Mouse (Mus musculus) activated CD4-positive, CD25-positive, alpha-beta regulatory T cell, adult 9 weeks (primary cell): ENCODE measurements around the gene Naa35. TPM values are rescaled to one million over a fixed set of nuclear protein-coding genes. Genes with fewer than 3 reads are reported as not detected.

Experiments
- polyA plus RNA-seq: library from polyadenylated mRNA; unstranded; fragments of 100-300 nt; shearing (Covaris generic); gene quantifications from one replicate; pipeline ENCODE4 v1.2.1, GENCODE M21; 2017

Naa35 gene
- 66.5 TPM for polyA plus RNA-seq

GRCm38 (mm10) chr13:59584947-59585647 is at the start of gene Naa35, which contains the start of gene Agtpbp1:
TSS of gene Naa35 (plus strand) at chr13:59585259.
TSS of gene Agtpbp1 (minus strand) at chr13:59585227.

GRCm38 (mm10) chr13:59675151-59676011 is 90.3 kb downstream of the Naa35 start, which contains the start of gene Golm1:
TSS of gene Golm1 (minus strand) at chr13:59675811.

Other genes with a start within 250 kb of the Naa35 start
- gene Agtpbp1, start within 50 bp of the Naa35 start, polyA plus RNA-seq, result 18.7 TPM
- gene Golm1, start 90.6 kb downstream of the Naa35 start, polyA plus RNA-seq, result 37.4 TPM
- gene 4921517D22Rik, start 108.8 kb downstream of the Naa35 start, polyA plus RNA-seq, result not detected
- not detected for gene Spata31d1a, start 125.1 kb downstream of the Naa35 start, polyA plus RNA-seq
- not detected for gene Spata31d1b, start 127.0 kb downstream of the Naa35 start, polyA plus RNA-seq
- gene Spata31d1d, start 146.5 kb downstream of the Naa35 start, polyA plus RNA-seq, result not detected
- gene 1700014D04Rik, start 161.5 kb downstream of the Naa35 start, polyA plus RNA-seq, result not detected
- 65.4 TPM for gene Isca1, start 184.6 kb downstream of the Naa35 start, polyA plus RNA-seq
- not detected for gene Gm49354, start 197.0 kb downstream of the Naa35 start, polyA plus RNA-seq
- 156 TPM for gene Tut7, start 237.9 kb downstream of the Naa35 start, polyA plus RNA-seq